Mouse (Mus musculus) mesoderm, embryonic 11.5 days (tissue): ENCODE data around the gene Tmem209.

Experiments
- DNase-seq: peaks from one replicate; pipeline ENCODE4 v3.0.0-alpha.2; 2012; ENCODE audit warnings: low read depth, low spot score

Gene Tmem209

DNA sequence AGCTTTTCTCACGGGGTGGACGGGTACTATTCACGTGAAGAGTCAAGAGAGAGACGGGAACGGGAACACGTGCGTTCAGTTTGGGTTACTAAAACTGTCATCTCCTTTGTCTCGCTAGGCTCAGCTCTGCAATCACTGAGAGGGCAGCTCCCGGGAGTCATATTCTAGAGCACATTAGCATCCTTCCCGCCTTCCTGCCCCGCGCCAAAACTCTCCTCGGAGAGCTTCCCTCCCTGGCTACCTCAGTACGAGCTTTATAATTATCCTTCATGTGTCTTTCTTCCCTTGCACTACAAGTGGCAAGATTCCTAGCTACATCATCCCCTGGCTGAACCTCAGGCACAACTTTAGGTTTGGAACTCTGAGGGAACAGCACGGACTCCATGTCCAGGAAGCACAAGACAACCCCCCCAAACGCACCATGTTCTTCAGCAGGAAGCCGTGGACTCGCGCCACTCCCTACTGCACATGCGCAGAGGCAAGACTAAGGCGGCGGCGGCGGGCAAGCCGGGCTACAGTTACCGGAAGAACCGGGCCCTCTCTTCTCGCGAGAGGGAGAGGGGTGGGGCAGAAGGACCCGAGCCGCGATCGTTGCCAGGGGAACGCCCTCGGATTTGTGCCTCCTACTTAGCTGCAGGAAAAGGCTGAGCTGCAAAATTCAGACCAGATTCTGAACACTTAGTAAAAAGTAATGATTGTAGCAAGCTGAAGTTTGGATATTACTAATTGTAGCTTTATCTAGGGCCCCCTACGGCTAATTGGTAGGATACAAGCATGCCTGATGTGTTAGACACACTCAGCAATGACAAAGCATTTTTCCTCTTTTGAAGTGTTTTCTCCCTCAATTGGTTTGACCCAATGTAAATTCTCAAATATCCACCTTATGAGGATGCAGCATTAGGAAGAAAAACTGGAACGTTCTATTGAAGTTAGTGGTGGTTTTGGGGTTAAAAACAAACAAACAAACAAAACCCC, at the start of gene Tmem209, which contains the start of gene Ssmem1:
Gene Tmem209 (minus strand): TSS at position 519 of the 975 bp plus-strand sequence.
Gene Ssmem1 (plus strand): TSS at position 585 of the 975 bp plus-strand sequence.
- DNase-seq = peak; percentile 99

DNA sequence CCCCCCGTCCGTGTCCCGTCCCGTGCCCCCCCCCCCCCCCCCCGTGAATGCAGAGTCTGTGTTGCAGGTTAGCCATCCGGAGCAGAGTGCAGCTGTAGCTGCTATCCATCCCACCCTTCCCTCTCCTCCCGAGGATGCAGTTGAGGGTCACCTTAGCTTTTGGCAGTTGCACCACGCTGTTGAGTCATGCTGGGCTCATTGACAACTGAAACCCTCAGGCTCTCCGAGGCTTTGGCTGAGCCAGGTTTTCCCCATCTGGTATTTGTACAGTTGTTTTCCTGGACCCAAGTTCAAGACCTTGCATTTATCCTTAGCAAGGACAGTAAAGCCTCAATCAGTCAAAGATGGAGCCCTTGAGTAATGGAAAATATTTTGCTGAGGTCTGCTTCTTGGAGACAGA, 46.5 kb upstream of the Tmem209 start:
- DNase-seq = no peak

DNA sequence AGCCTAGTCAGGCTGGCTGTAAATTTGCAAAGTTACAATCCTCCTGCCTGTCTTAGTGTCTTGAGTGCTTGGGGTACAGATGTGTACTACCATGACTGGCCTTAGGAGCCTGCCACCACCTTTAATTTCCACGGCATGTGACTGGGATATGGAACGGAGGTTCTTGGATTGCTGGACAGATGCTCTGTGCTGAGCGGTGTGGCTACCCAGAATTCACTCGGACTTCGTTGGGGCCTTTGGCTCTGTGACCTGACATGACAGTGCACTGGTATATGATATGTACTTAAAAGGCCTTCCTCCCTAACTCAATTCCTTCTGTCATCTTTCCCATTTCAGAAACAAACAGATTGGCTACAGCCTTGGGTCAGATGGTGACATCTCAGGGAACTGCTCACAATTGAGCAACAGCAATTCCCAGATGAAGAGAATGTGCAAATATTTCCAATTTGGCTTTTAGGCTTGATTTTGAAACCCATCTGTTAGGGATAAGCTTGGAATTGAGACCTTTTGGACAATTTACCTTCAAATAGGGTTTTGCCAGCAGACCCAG, 45.1 kb upstream of the Tmem209 start:
- no peak for DNase-seq

DNA sequence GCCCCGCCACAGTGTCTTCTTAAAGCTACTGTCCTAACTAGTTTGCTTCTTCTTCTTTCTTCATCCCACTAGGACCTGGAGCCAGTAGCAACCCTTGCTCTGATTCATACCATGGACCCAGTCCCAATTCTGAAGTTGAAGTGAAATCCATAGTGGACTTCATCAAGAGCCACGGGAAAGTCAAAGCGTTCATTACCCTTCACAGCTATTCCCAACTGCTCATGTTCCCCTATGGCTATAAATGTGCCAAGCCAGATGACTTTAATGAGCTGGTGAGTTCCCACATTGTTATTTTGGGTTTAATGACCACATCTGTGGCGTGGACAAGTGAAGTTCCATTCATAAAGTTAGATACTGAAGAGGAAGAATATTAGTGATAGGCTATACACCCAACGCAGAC, 44.5 kb upstream of the Tmem209 start:
- no peak for DNase-seq

DNA sequence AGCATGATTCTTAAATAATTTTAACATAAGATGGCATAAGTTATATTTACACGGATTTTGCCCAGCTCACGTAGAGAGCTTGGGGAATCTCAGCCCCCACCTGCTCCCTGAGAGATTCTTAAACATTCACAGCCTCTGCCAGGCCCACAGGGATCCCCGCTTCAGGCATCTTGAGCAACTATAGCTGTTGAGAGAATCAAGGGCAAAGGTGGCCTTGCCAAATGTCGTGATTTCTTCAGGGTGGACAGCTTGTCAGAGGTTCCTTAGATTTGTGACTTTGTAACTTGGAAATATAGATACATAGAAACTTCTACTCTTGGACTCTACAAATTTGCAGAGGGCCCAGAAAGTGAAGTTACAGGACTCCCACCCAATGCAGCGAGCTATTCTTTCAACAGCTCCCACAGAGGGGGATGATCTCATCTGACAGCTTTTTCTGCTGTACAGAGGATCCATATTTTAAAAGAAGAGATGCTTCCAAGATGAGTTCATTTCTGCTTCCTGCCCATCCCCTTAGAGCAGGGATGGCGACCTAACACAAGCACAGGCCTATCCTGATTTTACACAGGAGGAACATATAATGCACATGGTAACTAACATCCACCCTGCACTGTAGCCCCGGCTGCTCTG, 43.9 kb upstream of the Tmem209 start:
- DNase-seq = no peak

DNA sequence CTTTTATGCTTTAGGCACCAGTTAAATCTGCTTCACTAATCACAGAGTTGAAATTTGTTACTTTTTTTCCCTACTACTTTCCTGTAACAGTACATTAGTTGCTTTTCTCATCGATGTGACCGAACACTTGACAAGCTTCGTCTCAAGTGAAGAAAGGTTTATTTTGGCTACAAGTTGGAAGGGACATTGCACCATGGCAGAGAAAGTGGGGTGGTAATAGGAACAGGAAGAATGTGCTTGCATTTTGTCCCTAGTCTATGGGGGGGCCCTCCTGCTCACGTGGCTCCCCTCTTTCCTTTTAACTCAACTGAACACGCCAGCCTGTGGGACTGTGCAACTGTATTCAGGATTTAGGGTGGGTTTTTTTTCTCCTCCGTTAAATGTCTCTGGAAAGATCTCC, 43.0 kb upstream of the Tmem209 start:
- no peak for DNase-seq

DNA sequence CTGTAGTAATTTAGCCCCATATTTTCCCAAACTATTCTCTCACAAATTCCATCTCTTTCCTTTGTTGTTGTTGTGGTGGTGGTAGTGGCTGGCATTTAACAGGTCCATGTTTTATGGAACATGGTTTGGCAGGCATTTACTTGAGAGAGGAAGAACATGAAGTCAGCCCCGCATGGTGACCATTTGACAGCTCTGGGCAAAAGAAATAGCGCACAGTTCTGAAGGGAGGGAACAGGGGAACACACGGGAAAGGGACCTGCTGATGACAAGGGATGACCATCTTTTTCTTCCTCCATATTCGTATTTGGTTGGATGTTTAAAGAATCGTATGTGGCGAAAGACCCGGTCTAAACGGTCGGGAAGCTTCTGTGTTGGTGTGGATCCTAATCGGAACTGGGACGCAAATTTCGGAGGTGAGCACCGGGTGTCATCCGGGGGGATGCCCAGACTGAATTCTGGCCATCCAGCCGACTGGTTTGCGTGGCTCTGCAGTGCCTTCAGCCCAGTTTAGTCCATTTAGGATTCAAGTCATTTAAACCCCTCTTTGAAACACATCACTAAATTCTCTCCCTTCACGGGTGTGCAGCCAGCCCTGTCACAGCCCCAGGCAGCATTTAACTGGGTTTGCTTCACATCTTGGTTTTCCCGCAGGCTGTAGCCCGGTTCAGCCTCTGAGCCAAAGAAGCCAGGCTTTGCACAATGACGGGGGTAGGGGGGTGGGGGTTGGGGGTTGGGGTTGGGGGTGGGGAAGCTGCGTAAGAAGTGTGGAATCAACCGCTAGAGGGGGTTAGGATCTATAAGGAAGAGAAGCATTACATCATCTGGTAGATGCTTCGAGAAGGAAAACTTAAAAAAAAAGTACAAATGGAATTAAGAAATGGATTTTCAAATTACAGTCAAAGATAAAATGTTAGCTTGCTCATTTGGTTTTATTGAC, 42.3 kb upstream of the Tmem209 start:
- DNase-seq = peak; percentile 68

DNA sequence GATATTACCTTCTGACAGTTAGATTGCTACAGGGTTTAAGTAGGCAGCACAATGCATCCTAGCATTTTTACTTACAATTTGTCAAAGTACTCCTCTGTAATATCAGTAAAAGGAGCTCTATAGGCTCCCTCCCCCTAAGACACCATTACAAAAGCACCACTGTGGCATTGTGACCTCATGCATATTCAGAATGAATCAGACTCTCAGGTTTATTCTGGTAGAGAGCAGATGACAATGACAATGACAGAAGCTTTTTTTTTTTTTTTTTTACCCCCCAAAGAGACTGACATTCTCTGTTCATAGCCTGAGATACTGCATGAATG, 41.6 kb upstream of the Tmem209 start:
- no peak for DNase-seq

DNA sequence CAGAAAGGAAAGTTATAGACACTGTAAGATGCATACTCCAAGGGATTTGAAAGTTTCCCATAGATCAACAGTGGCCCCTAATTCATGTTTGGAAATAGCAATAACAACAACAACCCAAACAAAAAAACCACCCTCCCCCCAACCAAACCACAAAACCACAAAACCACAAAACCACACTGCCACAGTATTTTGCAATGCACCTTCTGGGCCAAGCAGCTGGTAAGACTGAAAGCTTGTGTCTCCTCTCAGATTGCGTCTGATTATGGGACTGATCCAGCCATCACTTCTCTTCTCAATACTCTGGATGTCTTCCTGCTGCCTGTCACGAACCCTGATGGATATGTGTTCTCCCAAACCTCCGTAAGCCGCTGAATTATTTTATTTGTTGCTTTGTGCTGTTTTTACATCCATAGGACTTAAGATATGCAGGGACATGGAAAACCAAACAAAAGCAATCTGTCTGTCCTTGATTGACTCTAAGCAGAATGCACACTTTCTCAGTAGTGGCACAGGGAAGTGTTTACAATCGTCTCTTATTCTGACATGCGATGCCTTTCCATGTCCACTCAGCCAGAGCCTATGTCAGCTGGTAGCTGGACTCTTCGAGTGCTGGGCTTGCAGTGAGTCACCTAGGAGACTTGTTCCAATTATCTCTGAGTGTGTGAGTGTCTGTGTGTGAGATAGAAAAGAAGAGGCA, 41.1 kb upstream of the Tmem209 start:
- no peak for DNase-seq

DNA sequence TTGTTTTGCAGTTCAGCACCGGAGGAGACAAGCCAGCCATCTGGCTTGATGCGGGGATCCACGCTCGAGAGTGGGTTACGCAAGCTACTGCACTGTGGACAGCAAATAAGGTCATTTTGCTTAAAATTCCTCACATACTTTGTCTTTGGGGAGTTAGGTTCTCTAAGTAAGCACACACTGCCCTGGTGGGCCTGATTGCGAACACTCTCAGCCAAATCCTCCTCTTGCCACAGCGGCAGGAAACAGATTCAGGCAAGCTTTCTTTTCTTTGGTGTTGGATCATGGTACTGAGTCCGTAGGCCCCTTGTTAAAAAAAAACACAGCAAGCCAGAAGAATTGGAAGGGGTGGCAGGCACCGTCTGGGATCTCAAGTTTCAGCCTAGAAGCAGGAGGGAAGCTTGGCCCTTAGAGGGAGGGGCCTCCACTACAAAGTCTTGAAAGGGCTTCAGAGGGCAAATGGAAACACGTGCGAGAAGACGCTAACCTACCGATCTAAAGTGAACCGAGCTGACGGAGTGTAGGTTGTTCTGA, 39.7 kb upstream of the Tmem209 start:
- peak; percentile 84 for DNase-seq

DNA sequence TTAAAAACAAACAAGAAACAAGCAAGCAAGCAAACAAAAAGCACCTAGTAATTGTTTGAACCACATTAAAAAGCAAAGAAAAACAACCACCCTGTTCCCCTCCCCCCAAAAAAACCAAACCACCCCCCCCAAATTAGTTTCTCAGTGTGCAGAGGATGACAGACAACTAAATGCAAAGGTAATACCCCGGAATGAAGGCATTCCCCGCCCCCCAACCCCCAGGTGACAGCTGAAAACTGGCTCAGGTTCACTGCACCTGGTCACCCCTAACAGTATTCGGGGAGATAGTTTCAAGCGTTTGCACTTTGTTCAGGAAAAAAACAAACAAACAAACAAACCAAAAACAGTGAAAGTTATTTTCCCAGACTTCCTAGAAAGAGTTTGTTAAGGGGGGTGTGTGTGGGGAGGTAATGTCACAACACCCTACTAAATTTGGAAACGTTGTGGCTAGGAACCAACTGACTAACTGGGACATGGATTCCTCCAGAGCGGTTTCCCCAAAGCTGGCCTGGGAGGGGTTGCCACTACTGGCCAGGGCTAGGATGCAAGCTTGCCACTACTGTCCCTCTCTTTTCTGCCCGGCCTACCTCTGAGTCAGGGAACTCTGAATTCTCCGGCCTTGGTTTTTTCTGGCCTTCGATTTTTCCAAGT, 38.2 kb upstream of the Tmem209 start:
- DNase-seq = no peak

DNA sequence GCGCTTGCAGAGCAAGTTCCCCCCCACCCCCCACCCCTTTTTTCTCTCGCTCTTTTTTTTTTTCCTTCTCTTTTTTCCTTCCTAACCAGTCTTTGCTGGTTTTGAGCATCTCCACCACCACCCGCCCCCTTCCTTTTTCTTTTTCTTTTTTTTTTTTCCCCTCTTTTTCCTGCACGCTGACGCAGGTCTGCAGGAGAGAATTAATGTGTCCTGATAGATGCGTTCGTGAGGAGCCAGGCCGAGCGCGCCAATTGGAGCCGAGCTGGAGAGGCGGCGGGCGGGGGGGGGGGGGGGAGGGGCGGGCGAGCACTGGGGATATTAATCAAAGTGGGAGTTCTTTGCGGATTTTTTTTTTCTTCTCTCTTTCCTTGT, 37.7 kb upstream of the Tmem209 start:
- peak; percentile 82 for DNase-seq

DNA sequence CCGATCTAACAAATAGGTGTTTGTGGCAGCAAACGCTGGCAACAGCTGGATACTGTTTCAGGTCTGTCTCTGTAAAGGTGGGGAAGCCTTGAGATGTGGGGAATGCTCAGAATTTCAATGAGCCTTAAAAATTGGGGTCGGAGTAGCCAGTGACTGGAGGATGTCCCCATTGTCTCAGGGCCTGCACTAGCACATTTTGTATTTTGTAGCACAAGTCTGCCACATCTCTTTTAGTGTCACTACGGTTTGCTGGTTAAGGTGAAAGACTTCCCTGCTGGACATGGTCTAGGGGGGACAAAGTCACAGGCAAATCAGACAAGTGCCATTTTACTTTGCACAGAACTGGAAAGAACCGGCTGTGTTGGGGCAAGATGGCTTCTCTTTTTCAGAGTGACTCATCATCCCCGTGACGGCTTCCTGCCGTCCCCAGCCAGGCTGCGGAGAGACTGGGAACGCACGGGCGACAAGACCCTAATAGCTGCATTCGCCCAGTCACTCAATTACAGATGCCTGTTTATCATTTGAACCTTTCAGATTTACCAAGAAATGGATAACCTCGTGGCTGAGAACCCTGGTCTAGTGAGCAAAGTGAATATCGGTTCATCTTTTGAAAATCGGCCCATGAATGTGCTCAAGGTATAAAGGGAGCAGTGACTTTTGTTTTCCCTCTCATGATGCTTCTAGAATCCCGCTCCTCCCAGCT, 37.1 kb upstream of the Tmem209 start:
- DNase-seq = peak; percentile 76

DNA sequence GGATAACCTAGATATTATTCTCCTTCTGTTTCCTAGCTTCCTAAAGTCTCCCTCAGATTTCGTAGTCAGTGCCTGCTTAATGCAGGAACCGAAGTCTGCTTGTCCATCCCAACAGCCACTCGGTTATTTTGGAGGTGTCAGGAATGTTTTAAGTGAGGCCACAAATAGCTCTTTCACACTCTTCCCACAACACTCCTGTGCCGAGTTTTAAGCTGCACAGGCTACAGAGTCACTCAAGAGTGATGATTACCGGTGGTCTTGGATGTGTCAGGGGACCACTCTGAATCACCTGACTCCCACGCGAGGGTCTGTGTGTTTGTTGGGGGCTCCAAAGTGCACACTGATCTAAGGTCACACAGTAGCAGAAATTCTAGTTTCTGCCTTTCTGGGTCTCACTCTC, 36.1 kb upstream of the Tmem209 start:
- no peak for DNase-seq

DNA sequence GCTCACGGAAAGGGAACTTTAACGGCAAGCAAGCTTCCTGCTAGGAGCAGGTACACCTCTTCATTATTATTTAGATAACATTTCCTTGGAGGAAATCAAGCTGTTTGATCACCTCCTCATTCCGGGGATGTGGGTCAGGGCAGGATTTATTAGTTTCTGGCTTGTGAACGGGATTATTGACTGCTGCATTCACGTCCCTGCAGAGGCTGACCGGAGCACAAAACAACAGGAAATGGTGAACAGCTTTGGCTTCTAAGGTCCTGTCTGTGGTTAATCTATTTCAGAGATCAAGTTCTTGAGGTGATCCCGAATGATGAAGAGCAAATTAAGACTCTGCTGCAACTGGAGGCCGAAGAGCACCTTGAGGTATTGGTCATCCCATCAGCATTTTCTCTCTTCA, 34.3 kb upstream of the Tmem209 start:
- DNase-seq = no peak

DNA sequence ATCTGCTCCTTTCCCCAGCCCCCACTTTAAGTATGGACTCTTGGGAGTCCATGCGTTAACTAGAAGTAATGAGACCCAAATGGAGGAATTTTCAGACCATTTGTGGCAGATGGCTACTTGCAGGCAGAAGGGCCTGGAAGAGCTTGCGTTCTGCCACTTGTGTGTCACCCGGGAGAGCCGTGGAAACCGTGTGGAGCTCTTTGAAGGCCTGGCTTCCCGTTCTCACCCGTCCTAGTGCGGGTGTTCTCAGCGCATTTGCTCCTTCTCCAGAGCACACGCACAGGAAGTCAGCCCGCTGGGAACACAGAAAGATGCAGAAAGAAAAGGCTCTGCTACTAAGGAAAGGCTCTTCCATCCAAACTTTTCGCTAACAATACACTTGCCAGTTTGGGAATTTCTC, 33.5 kb upstream of the Tmem209 start:
- DNase-seq = no peak

DNA sequence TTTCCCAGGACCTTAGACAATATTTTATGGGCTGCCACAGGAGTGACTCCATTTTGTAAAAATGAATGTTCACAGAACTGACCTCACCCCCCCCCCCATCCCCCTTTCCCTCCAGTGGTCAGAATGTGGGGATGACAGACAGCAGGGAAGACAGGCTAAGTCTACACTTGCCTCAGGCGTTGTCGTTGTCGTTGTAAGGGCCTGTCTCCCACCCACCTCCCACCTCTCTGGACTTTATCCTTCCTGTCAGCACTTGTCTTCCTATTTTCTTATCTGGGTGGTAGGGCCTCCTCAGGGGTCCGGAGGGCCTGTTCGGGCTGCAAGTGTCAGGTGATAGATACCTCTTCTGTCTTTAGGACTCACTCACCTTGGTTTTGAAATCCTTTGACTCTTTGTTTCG, 32.7 kb upstream of the Tmem209 start:
- no peak for DNase-seq

DNA sequence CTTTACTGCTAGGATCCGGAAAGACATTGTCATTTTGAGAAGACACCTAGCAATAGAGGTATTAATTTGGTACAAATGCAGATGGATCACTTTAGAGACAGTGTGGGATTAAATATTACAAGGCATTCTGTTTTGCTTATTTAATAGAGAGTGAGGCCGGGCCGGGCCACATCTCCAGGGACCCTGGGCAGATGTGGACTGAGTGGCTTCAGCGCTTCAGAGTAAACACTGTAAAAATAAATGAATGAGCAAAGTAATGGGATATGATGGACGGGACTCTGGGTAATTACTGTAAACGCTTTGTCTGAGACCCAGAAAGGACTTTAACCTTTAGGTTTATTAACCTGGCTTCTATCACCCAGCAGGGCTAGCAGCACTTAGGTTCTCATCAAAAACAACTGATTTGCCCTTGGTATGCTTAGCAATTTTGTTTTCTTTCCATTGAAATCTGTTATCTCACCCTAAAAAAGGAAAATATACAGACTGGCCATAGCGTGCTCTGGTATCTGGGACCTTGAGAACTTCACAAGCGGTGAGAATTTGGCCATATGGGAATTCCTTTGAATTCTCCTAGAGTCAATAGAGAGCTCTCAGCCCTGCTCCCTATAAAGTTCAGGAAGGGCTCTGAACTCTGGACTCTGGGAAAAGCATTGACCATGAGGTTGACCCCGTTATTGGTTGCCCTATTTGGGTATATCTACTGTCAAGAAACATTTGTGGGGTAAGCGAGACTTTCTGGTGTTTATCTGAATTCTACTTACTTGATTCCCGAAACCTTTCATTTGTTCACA, 31.6 kb upstream of the Tmem209 start, which contains the start of gene Cpa2:
Gene Cpa2 (plus strand): TSS at position 574 of the 791 bp plus-strand sequence.
- no peak for DNase-seq

DNA sequence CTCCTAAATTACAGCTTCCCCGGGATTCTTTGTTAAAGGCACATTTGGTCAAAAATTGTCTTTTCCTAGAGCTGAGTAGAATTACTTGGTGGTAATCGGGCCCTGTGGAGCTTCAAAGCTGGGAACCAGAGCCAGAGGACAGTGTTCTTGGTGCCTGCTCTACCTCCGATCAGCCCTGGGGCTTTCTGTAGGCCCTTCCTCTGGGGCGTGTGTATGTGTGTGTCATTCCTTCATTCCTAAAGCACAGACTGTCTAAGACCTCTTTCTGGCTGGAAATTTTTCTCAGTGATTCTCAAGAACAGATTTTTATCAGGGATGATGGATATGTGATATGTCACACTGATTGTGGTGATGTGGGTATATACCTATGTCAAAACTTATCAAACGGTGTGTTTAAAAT, 29.2 kb upstream of the Tmem209 start:
- no peak for DNase-seq
